Mouse (Mus musculus) heart, embryonic 10.5 days (tissue): ENCODE results near the gene Pip4k2a. TPM values are rescaled to one million over a fixed set of nuclear protein-coding genes. Genes with fewer than 3 reads are reported as not detected.

Source experiments
- DNase-seq: peaks from one replicate; pipeline ENCODE4 v3.0.0-alpha.2; 2017; ENCODE audit warnings: low spot score
- H3K27ac ChIP-seq: fragments of 300-500 bp; sonication (generic); 2 replicates; pipeline ENCODE4 v1.5.1; 2016; ENCODE audit warnings: mild to moderate bottlenecking
- H3K27me3 ChIP-seq: fragments of 300-500 bp; sonication (generic); 2 replicates; pipeline ENCODE4 v1.6.1; 2016; ENCODE audit warnings: mild to moderate bottlenecking; ENCODE audit not compliant: poor library complexity, insufficient read depth, severe bottlenecking
- H3K36me3 ChIP-seq: fragments of 300-500 bp; sonication (generic); 2 replicates; pipeline ENCODE4 v1.6.1; 2016; ENCODE audit warnings: mild to moderate bottlenecking, moderate library complexity
- H3K4me1 ChIP-seq: fragments of 300-500 bp; sonication (generic); 2 replicates; pipeline ENCODE4 v1.6.1; 2016; ENCODE audit warnings: mild to moderate bottlenecking
- H3K4me3 ChIP-seq: fragments of 300-500 bp; sonication (generic); 2 replicates; pipeline ENCODE4 v1.5.1; 2016; ENCODE audit warnings: mild to moderate bottlenecking, moderate library complexity
- H3K9me3 ChIP-seq: fragments of 300-500 bp; sonication (generic); 2 replicates; pipeline ENCODE4 v1.6.1; 2016; ENCODE audit warnings: mild to moderate bottlenecking, moderate library complexity
- WGBS: fragments of 180-500 bp; shearing (Covaris S2); methylation state at CpG from one replicate; pipeline ENCODE4 v1.1.7; 2016; 5-methylcytosine and 5-hydroxymethylcytosine counted together
- polyA plus RNA-seq: library from polyadenylated mRNA; unstranded; fragments of >200 nt; fragmentation: Nextera tagmentation; extraction: Ambion mirVana; gene quantifications from 2 replicates; pipeline ENCODE4 v1.2.1, GENCODE M21; 2016

Gene Pip4k2a
- polyA plus RNA-seq, 1 experiment from 2014 or later: 12.0 TPM

DNA sequence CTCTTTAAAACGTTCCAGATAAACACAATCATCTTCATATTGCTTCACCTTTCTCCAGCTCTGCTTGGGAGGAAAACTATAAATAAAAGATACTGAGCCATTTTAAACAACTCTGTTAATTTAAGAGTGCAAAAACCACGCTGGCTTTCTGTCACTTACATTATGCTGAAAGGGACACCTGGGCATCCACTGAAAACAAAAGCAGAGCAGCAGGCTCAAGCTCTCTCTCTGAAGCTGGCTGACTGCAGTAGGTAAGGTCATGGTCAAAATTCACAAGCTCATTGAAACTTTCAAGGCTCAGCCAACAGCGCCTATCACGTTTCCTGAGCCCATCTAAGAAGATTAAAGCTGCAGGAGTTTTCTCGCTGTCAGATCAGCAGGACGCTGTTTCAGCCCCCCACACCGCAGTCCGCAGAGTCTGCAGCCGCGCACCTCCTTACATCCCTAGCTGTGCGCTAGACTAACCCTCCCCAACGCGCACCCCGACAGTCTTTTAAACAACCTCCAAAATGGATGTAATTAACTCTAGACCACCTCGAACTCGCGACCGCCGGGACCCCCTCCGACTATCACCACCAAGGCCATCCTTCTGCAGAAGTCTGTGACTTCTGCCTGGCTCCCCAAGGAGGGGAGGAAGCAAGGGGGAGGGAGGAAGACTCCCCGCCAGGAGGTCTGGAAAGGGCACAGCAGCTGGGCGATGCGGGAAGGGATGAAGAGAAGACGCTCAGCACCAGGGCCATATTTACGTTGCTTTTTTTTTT lies 1.3 kb downstream of the Pip4k2a start:
- H3K36me3 ChIP-seq: no peaks in the 10 kb centered on the region
- peak overlapping the region; percentile 84 for H3K4me3 ChIP-seq
- peak overlapping the region; percentile 95; the same call in 1 of the 2 replicates for H3K27ac ChIP-seq
- WGBS: under 1% methylated on average over 25 of the region's 25 CpGs
- DNase-seq: no peak
- H3K9me3 ChIP-seq: no peaks in the 10 kb centered on the region; the same call in 1 of the 2 replicates
- no peaks in the 10 kb centered on the region for H3K27me3 ChIP-seq
- peaks cover 26% of the 10 kb centered on the region for H3K4me1 ChIP-seq

GRCm38 (mm10) chr2:18992512-18993510 lies 5.1 kb downstream of the Pip4k2a start:
- Histone ChIP-seq H3K4me3 (no peak overlapping the region), H3K36me3 (no peaks in the 10 kb centered on the region), H3K4me1 (peaks cover 22% of the 10 kb centered on the region), H3K27me3 (no peaks in the 10 kb centered on the region), H3K9me3 (no peaks in the 10 kb centered on the region; the same call in 1 of the 2 replicates), H3K27ac (no peak overlapping the region)
- DNase-seq: peak; percentile 82
- 59% methylated on average over 7 of the region's 7 CpGs for WGBS

DNA sequence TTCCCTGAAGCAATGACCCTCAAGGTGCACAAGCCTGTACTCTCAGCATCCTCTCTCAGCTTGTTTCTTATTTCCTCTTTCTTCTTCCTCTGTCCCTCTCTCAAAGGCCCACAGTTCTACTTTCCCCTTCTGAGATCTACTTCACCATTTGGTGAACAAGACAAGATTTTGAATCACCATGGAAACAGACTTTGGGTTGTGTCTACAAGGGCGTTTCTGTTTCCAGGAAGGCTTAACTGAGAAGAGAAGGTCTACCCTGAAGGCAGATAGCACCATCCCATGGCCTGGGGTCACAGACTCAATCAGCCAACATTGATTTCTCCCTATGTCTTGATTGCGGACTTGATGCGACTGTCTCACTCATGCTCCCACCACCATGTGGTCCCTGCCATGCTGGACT lies 9.0 kb downstream of the Pip4k2a start:
- no peak overlapping the region for H3K4me3 ChIP-seq
- H3K36me3 ChIP-seq: no peaks in the 10 kb centered on the region; the same call in 1 of the 2 replicates
- H3K27me3 ChIP-seq: no peaks in the 10 kb centered on the region
- no peak overlapping the region for H3K27ac ChIP-seq
- peaks cover 6% of the 10 kb centered on the region for H3K4me1 ChIP-seq
- no peak for DNase-seq
- 79% methylated on average over 3 of the region's 3 CpGs for WGBS
- no peaks in the 10 kb centered on the region; the same call in 1 of the 2 replicates for H3K9me3 ChIP-seq

DNA sequence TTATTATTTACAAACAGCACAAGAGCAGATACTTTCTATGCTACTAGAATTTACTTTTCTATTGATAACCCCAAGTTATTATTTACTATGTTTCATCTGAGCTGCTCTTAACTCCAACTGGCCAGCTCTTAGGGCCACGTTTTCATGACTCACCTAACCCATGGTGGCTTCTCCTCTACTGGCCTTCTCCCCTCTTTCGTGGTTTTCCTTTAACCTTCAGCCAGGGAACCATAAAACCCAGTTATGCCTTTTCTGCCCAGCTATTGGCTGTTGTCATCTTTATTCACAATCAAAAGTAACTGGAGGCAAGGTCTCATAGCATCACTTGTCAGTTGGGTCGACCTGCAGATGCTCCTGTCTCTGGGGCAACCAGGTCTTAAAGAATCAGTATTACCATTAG lies 12.4 kb downstream of the Pip4k2a start:
- Histone ChIP-seq H3K9me3 (no peaks in the 10 kb centered on the region), H3K27me3 (no peaks in the 10 kb centered on the region), H3K27ac (no peak overlapping the region), H3K36me3 (no peaks in the 10 kb centered on the region; the same call in 1 of the 2 replicates), H3K4me1 (no peaks in the 10 kb centered on the region), H3K4me3 (no peak overlapping the region)
- 85% methylated on average over 3 of the region's 3 CpGs for WGBS
- DNase-seq: no peak

DNA sequence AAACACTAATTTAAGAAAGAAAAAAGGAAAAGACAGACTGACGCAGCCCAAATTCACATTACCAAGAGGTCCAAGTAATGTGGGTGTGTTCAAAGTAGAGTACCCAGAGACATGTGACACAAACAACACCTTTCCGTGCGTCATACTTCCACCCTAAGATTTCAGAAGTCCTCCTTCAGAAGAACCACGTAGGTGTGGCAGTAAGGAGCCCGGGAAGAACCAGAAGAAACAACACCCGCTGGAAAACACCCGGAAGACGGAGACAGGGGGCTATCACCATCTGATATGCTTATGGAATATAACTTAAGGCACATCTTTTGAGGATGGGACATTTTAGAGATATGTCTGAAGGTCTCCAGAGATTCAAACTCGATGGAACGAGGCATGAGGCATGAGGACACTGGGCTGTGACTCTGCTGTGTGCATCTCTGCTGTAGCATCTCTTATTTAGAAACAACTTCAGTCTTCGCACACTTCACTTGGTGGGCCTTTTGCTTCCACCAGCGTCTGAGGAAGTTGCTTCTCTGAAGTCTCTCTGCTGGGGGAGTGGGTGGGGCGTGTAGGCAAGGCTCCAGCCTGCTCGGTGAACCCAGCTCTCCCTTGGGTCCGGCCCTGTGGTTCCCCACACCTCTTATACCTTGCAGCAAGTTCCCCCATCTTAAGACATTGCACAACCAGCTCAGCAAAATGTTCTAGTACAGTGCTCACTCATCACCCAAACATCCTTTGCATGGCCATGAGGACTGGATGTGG lies 13.7 kb downstream of the Pip4k2a start:
- H3K36me3 ChIP-seq: no peaks in the 10 kb centered on the region; the same call in 1 of the 2 replicates
- no peaks in the 10 kb centered on the region for H3K27me3 ChIP-seq
- no peak overlapping the region for H3K4me3 ChIP-seq
- H3K4me1 ChIP-seq: no peaks in the 10 kb centered on the region
- no peak overlapping the region for H3K27ac ChIP-seq
- no peaks in the 10 kb centered on the region for H3K9me3 ChIP-seq
- no peak for DNase-seq
- WGBS: 89% methylated on average over 15 of the region's 15 CpGs

DNA sequence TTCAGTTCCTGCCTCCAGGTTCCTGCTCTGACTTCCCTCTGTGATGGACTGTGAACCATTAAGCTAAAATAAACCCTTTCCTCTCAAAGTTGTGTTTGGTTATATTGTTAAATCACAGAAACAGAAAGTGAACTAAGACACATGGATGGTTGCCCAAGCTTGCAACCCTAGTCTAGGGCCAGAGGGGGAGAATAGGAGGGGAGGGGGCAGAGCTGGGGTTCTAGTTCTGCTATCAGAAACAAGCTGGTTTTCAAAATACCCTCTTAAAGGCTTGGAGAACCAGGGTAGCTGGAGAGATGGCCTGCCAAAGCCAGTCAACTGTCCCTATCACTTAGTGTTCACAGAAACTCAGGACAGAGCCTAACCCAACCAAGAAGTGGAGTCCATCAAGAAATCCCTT lies 14.4 kb downstream of the Pip4k2a start:
- Histone ChIP-seq H3K9me3 (no peaks in the 10 kb centered on the region), H3K36me3 (no peaks in the 10 kb centered on the region; the same call in 1 of the 2 replicates), H3K4me3 (no peak overlapping the region), H3K27ac (no peak overlapping the region), H3K27me3 (no peaks in the 10 kb centered on the region), H3K4me1 (no peaks in the 10 kb centered on the region)
- DNase-seq: no peak

DNA sequence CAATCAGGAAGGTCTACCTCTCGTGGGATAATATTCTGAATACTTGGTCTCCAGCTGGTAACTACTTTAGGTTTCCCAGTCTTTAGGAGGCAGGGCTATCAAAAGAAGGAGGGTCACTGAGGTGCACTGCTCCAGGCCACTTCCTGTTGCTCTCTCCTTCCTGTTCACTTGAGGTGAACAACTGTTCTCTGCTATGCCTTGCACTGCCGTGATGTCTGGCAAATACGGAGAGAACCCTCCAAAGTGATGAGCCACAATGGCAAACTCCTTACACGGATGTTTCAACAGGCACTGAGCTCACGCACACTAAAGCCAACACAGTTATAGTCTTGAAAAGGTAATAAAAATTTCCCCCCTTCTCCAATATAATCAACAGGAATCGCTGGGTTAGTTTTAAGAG lies 15.3 kb downstream of the Pip4k2a start:
- WGBS: 74% methylated on average over 6 of the region's 6 CpGs
- Histone ChIP-seq H3K27ac (no peak overlapping the region), H3K27me3 (no peaks in the 10 kb centered on the region), H3K9me3 (no peaks in the 10 kb centered on the region), H3K4me1 (no peaks in the 10 kb centered on the region), H3K4me3 (no peak overlapping the region), H3K36me3 (no peaks in the 10 kb centered on the region; the same call in 1 of the 2 replicates)
- DNase-seq: no peak

- 86% methylated on average over 7 of the region's 7 CpGs for WGBS
- Histone ChIP-seq H3K9me3 (no peaks in the 10 kb centered on the region), H3K4me1 (peaks cover 8% of the 10 kb centered on the region; the same call in 1 of the 2 replicates), H3K27me3 (no peaks in the 10 kb centered on the region), H3K4me3 (no peak overlapping the region), H3K27ac (no peak overlapping the region), H3K36me3 (no peaks in the 10 kb centered on the region; the same call in 1 of the 2 replicates)
- no peak for DNase-seq
Observed at GRCm38 (mm10) chr2:18979675-18980074, 18.3 kb downstream of the Pip4k2a start.

DNA sequence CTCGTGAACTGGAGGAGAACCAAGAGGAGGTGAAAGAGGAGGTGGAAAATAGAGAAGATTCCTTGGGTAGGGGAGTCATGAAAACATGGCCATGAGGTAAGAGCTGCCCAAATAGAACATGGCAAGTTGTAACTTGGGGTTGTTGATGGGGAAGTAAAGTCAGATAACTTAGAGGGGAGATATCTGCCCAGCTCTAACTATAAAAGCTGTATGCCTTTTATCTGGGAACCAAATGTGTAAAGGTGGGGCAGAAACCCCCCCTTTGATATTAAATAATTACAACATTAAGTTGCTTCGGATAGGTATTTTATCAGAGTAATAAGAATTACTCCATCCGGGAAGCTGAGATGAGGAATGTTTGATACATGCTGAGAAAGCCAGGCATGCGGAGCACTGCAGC lies 18.9 kb downstream of the Pip4k2a start:
- Histone ChIP-seq H3K4me3 (no peak overlapping the region), H3K27me3 (no peaks in the 10 kb centered on the region), H3K9me3 (no peaks in the 10 kb centered on the region), H3K27ac (no peak overlapping the region), H3K36me3 (no peaks in the 10 kb centered on the region; the same call in 1 of the 2 replicates), H3K4me1 (peaks cover 8% of the 10 kb centered on the region; the same call in 1 of the 2 replicates)
- 75% methylated on average over 4 of the region's 4 CpGs for WGBS
- DNase-seq: no peak

DNA sequence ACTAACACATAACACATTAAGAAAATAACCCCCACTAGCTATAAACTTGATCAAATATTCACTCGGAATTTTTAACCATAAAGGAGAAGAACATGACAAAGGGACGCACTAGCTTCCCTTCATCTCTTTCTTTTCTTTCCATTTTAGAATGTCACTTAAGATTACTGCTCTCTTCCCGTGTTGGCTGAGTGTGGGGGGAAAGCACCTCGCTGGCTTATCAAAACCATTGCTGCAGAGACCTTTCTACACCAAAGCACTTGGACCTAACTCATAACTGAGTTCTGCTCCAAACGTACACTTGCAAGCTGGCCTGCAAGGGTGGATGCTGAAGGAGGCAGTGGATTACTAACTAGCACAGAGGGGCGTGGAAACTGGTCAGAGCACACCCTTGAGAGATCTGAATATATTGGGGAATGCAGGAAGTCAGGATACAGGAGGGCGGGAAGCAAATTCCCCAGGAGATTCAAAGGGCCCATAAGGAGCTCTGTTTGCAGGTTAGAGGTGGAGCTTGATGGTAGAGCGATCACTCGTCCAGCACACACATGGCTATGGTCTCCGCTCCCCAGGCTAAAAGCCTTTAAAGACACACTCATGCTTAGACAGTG lies 20.6 kb downstream of the Pip4k2a start:
- Histone ChIP-seq H3K36me3 (peaks cover 8% of the 10 kb centered on the region; the same call in 1 of the 2 replicates), H3K27me3 (no peaks in the 10 kb centered on the region), H3K9me3 (0 out of 2 replicates have a peak, but pooled peaks cover 4% of the 10 kb centered on the region), H3K4me1 (peaks cover 8% of the 10 kb centered on the region; the same call in 1 of the 2 replicates), H3K4me3 (no peak overlapping the region), H3K27ac (no peak overlapping the region)
- DNase-seq: no peak
- 71% methylated on average over 10 of the region's 10 CpGs for WGBS

GRCm38 (mm10) chr2:18976175-18976574 lies 21.8 kb downstream of the Pip4k2a start:
- no peak for DNase-seq
- Histone ChIP-seq H3K27me3 (no peaks in the 10 kb centered on the region), H3K4me3 (no peak overlapping the region), H3K9me3 (0 out of 2 replicates have a peak, but pooled peaks cover 4% of the 10 kb centered on the region), H3K36me3 (peaks cover 8% of the 10 kb centered on the region; the same call in 1 of the 2 replicates), H3K4me1 (peaks cover 9% of the 10 kb centered on the region; the same call in 1 of the 2 replicates), H3K27ac (no peak overlapping the region)
- WGBS: 84% methylated on average over 2 of the region's 2 CpGs
